Mouse (Mus musculus) lung, postnatal 0 days (tissue): ENCODE results near the gene Pim3.

Experiments
- CTCF ChIP-seq: IDR thresholded peaks from 2 replicates; pipeline ENCODE4 v1.5.1; 2016; ENCODE audit warnings: antibody characterized with exemption, mild to moderate bottlenecking
- EP300 ChIP-seq: IDR thresholded peaks from 2 replicates; pipeline ENCODE4 v1.6.1; 2016; ENCODE audit warnings: antibody characterized with exemption, mild to moderate bottlenecking, control low read depth

- TF ChIP-seq CTCF: peak; percentile 93
- TF ChIP-seq EP300: no peak
Observed at GRCm38 (mm10) chr15:88876155-88877020, 14.4 kb downstream of the Pim3 start.
